Mouse (Mus musculus) right cerebral cortex, postnatal 10 days (tissue): ENCODE results near the gene Sp7.

ENCODE experiments used
- DNase-seq, 2 experiments: peaks; one replicate each; pipeline ENCODE4 v3.0.0; 2021; ENCODE audit warnings: low spot score in 2 of 2

Sp7 gene

GRCm38 (mm10) chr15:102366733-102367344 lies at the start of gene Sp7:
TSS of gene Sp7 (minus strand) at chr15:102367182.
- no peak for DNase-seq

GRCm38 (mm10) chr15:102413687-102414086 lies 46.7 kb upstream of the Sp7 start:
- DNase-seq, result no peak

- DNase-seq, result no peak
Measured at GRCm38 (mm10) chr15:102411077-102411476, 44.1 kb upstream of the Sp7 start.

- no peak for DNase-seq
Measured at GRCm38 (mm10) chr15:102409286-102409685, 42.3 kb upstream of the Sp7 start.

GRCm38 (mm10) chr15:102408558-102409130 lies 41.7 kb upstream of the Sp7 start:
- no peak for DNase-seq

GRCm38 (mm10) chr15:102407681-102408557 lies 40.9 kb upstream of the Sp7 start:
- DNase-seq, result peak; percentile 26 to 35

- DNase-seq, result no peak
Measured at GRCm38 (mm10) chr15:102406912-102407580, 40.1 kb upstream of the Sp7 start.

GRCm38 (mm10) chr15:102406196-102406911 lies 39.4 kb upstream of the Sp7 start:
- DNase-seq, result peak; percentile 83 to 84

GRCm38 (mm10) chr15:102405489-102406195 lies 38.7 kb upstream of the Sp7 start, which contains the start of gene Sp1:
TSS of gene Sp1 (plus strand) at chr15:102406143.
- peak; percentile 100 for DNase-seq

- DNase-seq, result peak in 1 of 2 experiments; percentile 20
Measured at GRCm38 (mm10) chr15:102404608-102405488, 37.9 kb upstream of the Sp7 start.

- no peak for DNase-seq
Measured at GRCm38 (mm10) chr15:102402210-102402609, 35.2 kb upstream of the Sp7 start.

- DNase-seq, result no peak
Measured at GRCm38 (mm10) chr15:102401278-102401677, 34.3 kb upstream of the Sp7 start.

- no peak for DNase-seq
Measured at GRCm38 (mm10) chr15:102400476-102401045, 33.6 kb upstream of the Sp7 start.

GRCm38 (mm10) chr15:102399229-102400221 lies 32.5 kb upstream of the Sp7 start:
- DNase-seq, result peak; percentile 70 to 72

- DNase-seq, result no peak
Measured at GRCm38 (mm10) chr15:102398629-102399028, 31.6 kb upstream of the Sp7 start.

- no peak for DNase-seq
Measured at GRCm38 (mm10) chr15:102395061-102395460, 28.1 kb upstream of the Sp7 start.

GRCm38 (mm10) chr15:102393584-102394014 lies 26.6 kb upstream of the Sp7 start:
- no peak for DNase-seq

- DNase-seq, result no peak
Measured at GRCm38 (mm10) chr15:102392520-102392919, 25.5 kb upstream of the Sp7 start.
